Mouse (Mus musculus) stomach, embryonic 15.5 days (tissue): Measurements from ENCODE around the gene Plekha3. TPM values are rescaled to one million over a fixed set of nuclear protein-coding genes. Genes with fewer than 3 reads are reported as not detected.

Source experiments
- ATAC-seq: fragments of 200-750 bp; cut with Nextera tagmentation; 2 replicates; pipeline ENCODE4 v1.8.0; 2017; ENCODE audit warnings: low read depth, moderate number of reproducible peaks, moderate TSS enrichment; ENCODE audit not compliant: insufficient read depth, low FRiP score
- H3K27ac ChIP-seq: fragments of 300-500 bp; sonication (generic); 2 replicates; pipeline ENCODE4 v1.5.1; 2015; ENCODE audit warnings: mild to moderate bottlenecking, inconsistent platforms
- H3K27me3 ChIP-seq: fragments of 300-500 bp; sonication (generic); replicated peaks from 2 replicates; pipeline ENCODE4 v1.6.1; 2015; ENCODE audit warnings: inconsistent platforms
- H3K36me3 ChIP-seq: fragments of 300-500 bp; sonication (generic); 2 replicates; pipeline ENCODE4 v1.6.1; 2015; ENCODE audit warnings: inconsistent platforms
- H3K4me1 ChIP-seq: fragments of 300-500 bp; sonication (generic); 2 replicates; pipeline ENCODE4 v1.6.1; 2015; ENCODE audit warnings: inconsistent platforms
- H3K4me2 ChIP-seq: fragments of 300-500 bp; sonication (generic); 2 replicates; pipeline ENCODE4 v1.6.1; 2015; ENCODE audit warnings: mild to moderate bottlenecking, inconsistent platforms
- H3K4me3 ChIP-seq: fragments of 300-500 bp; sonication (generic); replicated peaks from 2 replicates; pipeline ENCODE4 v1.5.1; 2015; ENCODE audit warnings: inconsistent platforms
- H3K9ac ChIP-seq: fragments of 300-500 bp; sonication (generic); 2 replicates; pipeline ENCODE4 v1.6.1; 2015; ENCODE audit warnings: inconsistent platforms
- H3K9me3 ChIP-seq: fragments of 300-500 bp; sonication (generic); 2 replicates; pipeline ENCODE4 v1.6.1; 2016; ENCODE audit warnings: inconsistent platforms
- WGBS: fragments of 180-500 bp; shearing (Covaris S2); methylation state at CpG from one replicate; pipeline ENCODE4 v1.1.7; 2015; 5-methylcytosine and 5-hydroxymethylcytosine counted together
- polyA plus RNA-seq: library from polyadenylated mRNA; unstranded; fragments of >200 nt; fragmentation: Nextera tagmentation; extraction: Ambion mirVana; gene quantifications from 2 replicates; pipeline ENCODE4 v1.2.1, GENCODE M21; 2015

The Plekha3 gene
- polyA plus RNA-seq, 1 experiment from 2014 or later, result 10.3 TPM

DNA sequence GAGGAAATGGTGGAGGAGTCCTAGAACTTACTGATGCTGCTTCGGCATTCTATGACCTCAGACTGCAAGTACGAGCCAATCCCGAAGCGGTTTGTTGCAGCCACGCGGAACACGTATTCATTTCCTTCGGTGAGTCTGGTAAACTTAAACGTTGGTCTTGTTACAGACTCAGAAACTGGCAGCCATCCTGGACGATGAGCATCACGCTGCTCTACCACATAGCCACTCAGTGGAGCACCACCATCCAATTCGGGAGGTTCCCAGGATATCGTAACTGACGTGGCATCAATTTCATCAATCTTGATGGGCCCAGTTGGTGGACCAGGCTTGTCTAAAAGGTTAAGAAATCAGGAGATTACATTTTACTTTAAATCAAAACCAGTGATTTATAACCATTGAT, 44.6 kb downstream of the Plekha3 start:
- 91% methylated on average over 14 of the region's 14 CpGs for WGBS
- Histone ChIP-seq H3K27me3 (no peaks in the 10 kb centered on the region), H3K4me3 (no peak overlapping the region), H3K4me1 (no peaks in the 10 kb centered on the region), H3K4me2 (no peak overlapping the region), H3K36me3 (no peaks in the 10 kb centered on the region), H3K27ac (no peak overlapping the region), H3K9ac (no peak overlapping the region), H3K9me3 (no peaks in the 10 kb centered on the region)
- ATAC-seq, result no peak

Other genes with a start within 250 kb of the Plekha3 start
- gene Prkra, start 27.3 kb upstream of the Plekha3 start, polyA plus RNA-seq, result 47.8 and 49.1 TPM in 2 replicates
- gene Pjvk, start 26.8 kb upstream of the Plekha3 start, polyA plus RNA-seq, result 0.21 and 0.32 TPM in 2 replicates
- 68.8 and 74.0 TPM in 2 replicates for gene Fkbp7, start 2.2 kb upstream of the Plekha3 start, polyA plus RNA-seq